Mouse (Mus musculus): Measurements from ENCODE around the gene Pam16. TPM values are rescaled to one million over a fixed set of nuclear protein-coding genes. Genes with fewer than 3 reads are reported as not detected.

Pam16 gene
- polyA plus RNA-seq, 1 experiment from 2014 or later: 59.7 TPM

GRCm38 (mm10) chr16:4608532-4609059 is 16.2 kb downstream of the Pam16 start:
- H3K9ac ChIP-seq (replicated peaks): no peak overlapping the region
- H3K36me3 ChIP-seq (replicated peaks; ENCODE audit: insufficient read depth, low read length): peaks cover 8% of the 10 kb centered on the region; the same call in 1 of the 2 replicates
- H3K4me3 ChIP-seq (ENCODE audit: low read depth, low read length): no peak overlapping the region
- ATAC-seq: no peak
- H3K4me1 ChIP-seq (ENCODE audit: insufficient read depth): peaks cover 22% of the 10 kb centered on the region
- no peaks in the 10 kb centered on the region for H3K27me3 ChIP-seq (ENCODE audit: insufficient read depth, low read length)
- TF ChIP-seq CTCF (IDR thresholded peaks at IDR 0.05; ENCODE audit: low read depth) (no peak), EP300 (IDR thresholded peaks at IDR 0.05; ENCODE audit: low read depth) (no peak)
- H3K9me3 ChIP-seq (ENCODE audit: low read length): no peaks in the 10 kb centered on the region
- no peak for DNase-seq
- H3K27ac ChIP-seq (ENCODE audit: low read depth): no peak overlapping the region
- H3K4me2 ChIP-seq (ENCODE audit: low read depth, low read length): no peak overlapping the region
- 79% methylated on average over 19 of the region's 19 CpGs for WGBS (ENCODE audit: insufficient replicate concordance)

- no peak overlapping the region for H3K4me3 ChIP-seq (ENCODE audit: low read depth, low read length)
These were observed 16.8 kb downstream of the Pam16 start for GRCm38 (mm10) chr16:4607818-4608531.

GRCm38 (mm10) chr16:4606431-4607084 is 18.2 kb downstream of the Pam16 start:
- Histone ChIP-seq H3K4me2 (ENCODE audit: low read depth, low read length) (no peak overlapping the region), H3K9ac (replicated peaks) (no peak overlapping the region), H3K27ac (ENCODE audit: low read depth) (0 out of 2 replicates have a peak overlapping the region, but pooled peaks have one; percentile 3), H3K9me3 (ENCODE audit: low read length) (no peaks in the 10 kb centered on the region), H3K4me3 (ENCODE audit: low read depth, low read length) (no peak overlapping the region), H3K27me3 (ENCODE audit: insufficient read depth, low read length) (no peaks in the 10 kb centered on the region), H3K36me3 (replicated peaks; ENCODE audit: insufficient read depth, low read length) (0 out of 2 replicates have a peak, but pooled peaks cover 4% of the 10 kb centered on the region), H3K4me1 (ENCODE audit: insufficient read depth) (peaks cover 36% of the 10 kb centered on the region)
- ATAC-seq: no peak
- 19% methylated on average over 5 of the region's 5 CpGs for WGBS (ENCODE audit: insufficient replicate concordance)
- peak; percentile 69 for TF ChIP-seq CTCF (IDR thresholded peaks at IDR 0.05; ENCODE audit: low read depth)
- no peak for TF ChIP-seq EP300 (IDR thresholded peaks at IDR 0.05; ENCODE audit: low read depth)
- DNase-seq: peak; percentile 53

More at GRCm38 (mm10) chr16:4607818-4608531, 16.8 kb downstream of the Pam16 start:
- Histone ChIP-seq H3K27me3 (ENCODE audit: insufficient read depth, low read length) (no peaks in the 10 kb centered on the region), H3K4me2 (ENCODE audit: low read depth, low read length) (no peak overlapping the region), H3K4me1 (ENCODE audit: insufficient read depth) (peaks cover 26% of the 10 kb centered on the region), H3K36me3 (replicated peaks; ENCODE audit: insufficient read depth, low read length) (peaks cover 4% of the 10 kb centered on the region; the same call in 1 of the 2 replicates), H3K9ac (replicated peaks) (no peak overlapping the region), H3K27ac (ENCODE audit: low read depth) (no peak overlapping the region), H3K9me3 (ENCODE audit: low read length) (no peaks in the 10 kb centered on the region)
- peak; percentile 88 for DNase-seq
- TF ChIP-seq CTCF (IDR thresholded peaks at IDR 0.05; ENCODE audit: low read depth) (peak; percentile 98), EP300 (IDR thresholded peaks at IDR 0.05; ENCODE audit: low read depth) (no peak)
- WGBS (ENCODE audit: insufficient replicate concordance): 51% methylated on average over 9 of the region's 9 CpGs
- peak; percentile 71 for ATAC-seq

- no peak overlapping the region for H3K9ac ChIP-seq (replicated peaks)
- 57% methylated on average over 12 of the region's 13 CpGs for WGBS (ENCODE audit: insufficient replicate concordance)
- no peaks in the 10 kb centered on the region for H3K36me3 ChIP-seq (replicated peaks; ENCODE audit: insufficient read depth, low read length)
- no peak overlapping the region for H3K27ac ChIP-seq (ENCODE audit: low read depth)
- peaks cover 36% of the 10 kb centered on the region for H3K4me1 ChIP-seq (ENCODE audit: insufficient read depth)
- H3K4me2 ChIP-seq (ENCODE audit: low read depth, low read length): no peak overlapping the region
- no peaks in the 10 kb centered on the region for H3K27me3 ChIP-seq (ENCODE audit: insufficient read depth, low read length)
- ATAC-seq (no peak), DNase-seq (no peak)
- no peaks in the 10 kb centered on the region for H3K9me3 ChIP-seq (ENCODE audit: low read length)
- no peak overlapping the region for H3K4me3 ChIP-seq (ENCODE audit: low read depth, low read length)
- TF ChIP-seq CTCF (IDR thresholded peaks at IDR 0.05; ENCODE audit: low read depth) (no peak), EP300 (IDR thresholded peaks at IDR 0.05; ENCODE audit: low read depth) (no peak)
These were observed 19.2 kb downstream of the Pam16 start for GRCm38 (mm10) chr16:4605514-4606131.

- Histone ChIP-seq H3K4me2 (ENCODE audit: low read depth, low read length) (no peak overlapping the region), H3K36me3 (replicated peaks; ENCODE audit: insufficient read depth, low read length) (no peaks in the 10 kb centered on the region), H3K27me3 (ENCODE audit: insufficient read depth, low read length) (no peaks in the 10 kb centered on the region), H3K27ac (ENCODE audit: low read depth) (no peak overlapping the region), H3K9me3 (ENCODE audit: low read length) (no peaks in the 10 kb centered on the region), H3K4me3 (ENCODE audit: low read depth, low read length) (no peak overlapping the region), H3K4me1 (ENCODE audit: insufficient read depth) (peaks cover 36% of the 10 kb centered on the region), H3K9ac (replicated peaks) (no peak overlapping the region)
- DNase-seq (no peak), ATAC-seq (no peak)
- WGBS (ENCODE audit: insufficient replicate concordance): 78% methylated on average over 11 of the region's 11 CpGs
- TF ChIP-seq EP300 (IDR thresholded peaks at IDR 0.05; ENCODE audit: low read depth) (no peak), CTCF (IDR thresholded peaks at IDR 0.05; ENCODE audit: low read depth) (no peak)
These were observed 20.4 kb downstream of the Pam16 start for GRCm38 (mm10) chr16:4604293-4604837.

- Histone ChIP-seq H3K27me3 (ENCODE audit: insufficient read depth, low read length) (no peaks in the 10 kb centered on the region), H3K27ac (ENCODE audit: low read depth) (no peak overlapping the region), H3K9me3 (ENCODE audit: low read length) (no peaks in the 10 kb centered on the region), H3K9ac (replicated peaks) (no peak overlapping the region), H3K4me1 (ENCODE audit: insufficient read depth) (peaks cover 36% of the 10 kb centered on the region), H3K36me3 (replicated peaks; ENCODE audit: insufficient read depth, low read length) (no peaks in the 10 kb centered on the region), H3K4me3 (ENCODE audit: low read depth, low read length) (no peak overlapping the region), H3K4me2 (ENCODE audit: low read depth, low read length) (no peak overlapping the region)
- DNase-seq (no peak), ATAC-seq (no peak)
- TF ChIP-seq EP300 (IDR thresholded peaks at IDR 0.05; ENCODE audit: low read depth): no peak
- TF ChIP-seq CTCF (IDR thresholded peaks at IDR 0.05; ENCODE audit: low read depth): no peak
- 67% methylated on average over 1 of the region's 1 CpGs for WGBS (ENCODE audit: insufficient replicate concordance)
These were observed 21.3 kb downstream of the Pam16 start for GRCm38 (mm10) chr16:4603453-4603837.

All from liver, postnatal 0 days (tissue).